Mouse (Mus musculus) midbrain, embryonic 11.5 days (tissue): ENCODE measurements around the gene Defb25. TPM values are rescaled to one million over a fixed set of nuclear protein-coding genes. Genes with fewer than 3 reads are reported as not detected.

Experiments used
- ATAC-seq: fragments of 200-750 bp; cut with Nextera tagmentation; 2 replicates; pipeline ENCODE4 v1.8.0; 2017; ENCODE audit warnings: moderate TSS enrichment, moderate library complexity; ENCODE audit not compliant: low FRiP score
- DNase-seq: peaks from one replicate; pipeline ENCODE4 v3.0.0; 2015; ENCODE audit warnings: low spot score; ENCODE audit errors: missing footprints
- H3K27ac ChIP-seq: fragments of 300-500 bp; sonication (generic); 2 replicates; pipeline ENCODE4 v1.5.1; 2014; ENCODE audit warnings: low read depth, low read length
- H3K27me3 ChIP-seq: fragments of 300-500 bp; sonication (generic); 2 replicates; pipeline ENCODE4 v1.6.1; 2014; ENCODE audit warnings: mild to moderate bottlenecking, low read length, moderate library complexity, mixed read lengths; ENCODE audit not compliant: control insufficient read depth, insufficient read depth
- H3K36me3 ChIP-seq: fragments of 300-500 bp; sonication (generic); 2 replicates; pipeline ENCODE4 v1.6.1; 2014; ENCODE audit warnings: mild to moderate bottlenecking, low read length, moderate library complexity, mixed read lengths; ENCODE audit not compliant: control insufficient read depth, insufficient read depth
- H3K4me1 ChIP-seq: fragments of 300-500 bp; sonication (generic); 2 replicates; pipeline ENCODE4 v1.6.1; 2014; ENCODE audit warnings: low read length; ENCODE audit not compliant: control insufficient read depth, insufficient read depth
- H3K4me2 ChIP-seq: fragments of 300-500 bp; sonication (generic); 2 replicates; pipeline ENCODE4 v1.6.1; 2014; ENCODE audit warnings: mild to moderate bottlenecking, moderate library complexity
- H3K4me3 ChIP-seq: fragments of 300-500 bp; sonication (generic); 2 replicates; pipeline ENCODE4 v1.5.1; 2014; ENCODE audit warnings: low read depth, low read length
- H3K9ac ChIP-seq: fragments of 300-500 bp; sonication (generic); 2 replicates; pipeline ENCODE4 v1.6.1; 2014; ENCODE audit warnings: low read length
- H3K9me3 ChIP-seq: fragments of 300-500 bp; sonication (generic); 2 replicates; pipeline ENCODE4 v1.6.1; 2016; ENCODE audit warnings: low read length; ENCODE audit not compliant: control insufficient read depth
- WGBS: fragments of 180-500 bp; shearing (Covaris S2); extraction: QIAGEN DNeasy Blood & Tissue Kit; methylation state at CpG from one replicate; pipeline ENCODE4 v1.1.7; 2014; 5-methylcytosine and 5-hydroxymethylcytosine counted together
- polyA plus RNA-seq: library from polyadenylated mRNA; unstranded; fragments of >200 nt; fragmentation: Nextera tagmentation; extraction: Ambion mirVana; gene quantifications from 2 replicates; pipeline ENCODE4 v1.2.1, GENCODE M21; 2014

Gene Defb25
- polyA plus RNA-seq, 1 experiment from 2014 or later, result not detected

GRCm38 (mm10) chr2:152599299-152599698, 23.6 kb downstream of the Defb25 start, which contains the start of gene Defb45:
Gene Defb45 (minus strand): TSS chr2:152599399.
- H3K4me3 ChIP-seq, result no peak within 1 kb of the TSS
- DNase-seq (peak; percentile 19), ATAC-seq (no peak)
- no peak within 1 kb of the TSS for H3K9ac ChIP-seq
- 72% methylated on average over 7 of the region's 7 CpGs for WGBS
- no peaks in the 10 kb centered on the region for H3K4me1 ChIP-seq
- H3K36me3 ChIP-seq, result no peaks in the 10 kb centered on the region
- H3K9me3 ChIP-seq, result no peaks in the 10 kb centered on the region
- no peak within 1 kb of the TSS for H3K4me2 ChIP-seq
- H3K27ac ChIP-seq, result no peak within 1 kb of the TSS
- H3K27me3 ChIP-seq, result no peaks in the 10 kb centered on the region

GRCm38 (mm10) chr2:152589021-152589420, 33.8 kb downstream of the Defb25 start:
- DNase-seq (peak; percentile 62), ATAC-seq (no peak)
- no peak overlapping the region for H3K27ac ChIP-seq
- 51% methylated on average over 6 of the region's 6 CpGs for WGBS
- H3K9me3 ChIP-seq, result no peaks in the 10 kb centered on the region
- no peak overlapping the region for H3K9ac ChIP-seq
- H3K36me3 ChIP-seq, result no peaks in the 10 kb centered on the region
- H3K4me3 ChIP-seq, result no peak overlapping the region
- H3K4me1 ChIP-seq, result no peaks in the 10 kb centered on the region
- H3K4me2 ChIP-seq, result no peak overlapping the region
- H3K27me3 ChIP-seq, result no peaks in the 10 kb centered on the region

GRCm38 (mm10) chr2:152588450-152588849, 34.4 kb downstream of the Defb25 start:
- H3K4me2 ChIP-seq, result no peak overlapping the region
- ATAC-seq (no peak), DNase-seq (peak; percentile 37)
- 66% methylated on average over 2 of the region's 2 CpGs for WGBS
- no peak overlapping the region for H3K4me3 ChIP-seq
- H3K9me3 ChIP-seq, result no peaks in the 10 kb centered on the region
- no peak overlapping the region for H3K9ac ChIP-seq
- no peak overlapping the region for H3K27ac ChIP-seq
- no peaks in the 10 kb centered on the region for H3K4me1 ChIP-seq
- no peaks in the 10 kb centered on the region for H3K27me3 ChIP-seq
- H3K36me3 ChIP-seq, result no peaks in the 10 kb centered on the region

- ATAC-seq (no peak), DNase-seq (peak; percentile 87)
- WGBS, result 71% methylated on average over 4 of the region's 4 CpGs
These were observed 35.8 kb downstream of the Defb25 start for GRCm38 (mm10) chr2:152586926-152587560.

GRCm38 (mm10) chr2:152580612-152581011, 42.2 kb downstream of the Defb25 start:
- WGBS, result 92% methylated on average over 11 of the region's 11 CpGs
- Histone ChIP-seq H3K36me3 (no peaks in the 10 kb centered on the region), H3K27me3 (no peaks in the 10 kb centered on the region), H3K27ac (no peak overlapping the region), H3K9ac (no peak overlapping the region), H3K4me3 (no peak overlapping the region), H3K4me2 (no peak overlapping the region), H3K4me1 (no peaks in the 10 kb centered on the region), H3K9me3 (no peaks in the 10 kb centered on the region)
- no peak for ATAC-seq
- no peak for DNase-seq

More at GRCm38 (mm10) chr2:152586926-152587560, 35.8 kb downstream of the Defb25 start:
- H3K36me3 ChIP-seq, result no peaks in the 10 kb centered on the region
- H3K27me3 ChIP-seq, result no peaks in the 10 kb centered on the region
- no peaks in the 10 kb centered on the region for H3K4me1 ChIP-seq
- no peak overlapping the region for H3K4me3 ChIP-seq
- H3K27ac ChIP-seq, result no peak overlapping the region
- H3K9ac ChIP-seq, result no peak overlapping the region
- H3K4me2 ChIP-seq, result no peak overlapping the region
- H3K9me3 ChIP-seq, result no peaks in the 10 kb centered on the region

GRCm38 (mm10) chr2:152580107-152580506, 42.7 kb downstream of the Defb25 start, which contains the start of gene Defb19:
Gene Defb19 (minus strand): TSS chr2:152580312.
- 76% methylated on average over 7 of the region's 7 CpGs for WGBS
- no peak for ATAC-seq
- H3K9me3 ChIP-seq, result no peaks in the 10 kb centered on the region

GRCm38 (mm10) chr2:152573484-152573883, 49.4 kb downstream of the Defb25 start:
- Histone ChIP-seq H3K9me3 (no peaks in the 10 kb centered on the region), H3K4me3 (no peak overlapping the region), H3K9ac (no peak overlapping the region), H3K36me3 (no peaks in the 10 kb centered on the region), H3K27me3 (no peaks in the 10 kb centered on the region), H3K4me1 (no peaks in the 10 kb centered on the region), H3K27ac (no peak overlapping the region), H3K4me2 (no peak overlapping the region)
- WGBS, result 94% methylated on average over 8 of the region's 8 CpGs
- DNase-seq, result no peak
- ATAC-seq, result no peak

More at GRCm38 (mm10) chr2:152580107-152580506, 42.7 kb downstream of the Defb25 start, which contains the start of gene Defb19:
- Histone ChIP-seq H3K4me3 (no peak within 1 kb of the TSS), H3K36me3 (no peaks in the 10 kb centered on the region), H3K9ac (no peak within 1 kb of the TSS), H3K27ac (no peak within 1 kb of the TSS), H3K27me3 (no peaks in the 10 kb centered on the region), H3K4me2 (no peak within 1 kb of the TSS), H3K4me1 (no peaks in the 10 kb centered on the region)
- no peak for DNase-seq

Other genes with a start within 250 kb of the Defb25 start
- 5.3 and 6.2 TPM in 2 replicates for gene Nrsn2, start 246.4 kb downstream of the Defb25 start, polyA plus RNA-seq
- 16.9 and 17.8 TPM in 2 replicates for gene Sox12, start 225.0 kb downstream of the Defb25 start, polyA plus RNA-seq
- gene Zcchc3, start 208.0 kb downstream of the Defb25 start, polyA plus RNA-seq, result 52.0 and 55.0 TPM in 2 replicates
- 0.40 and 0.93 TPM in 2 replicates for gene 6820408C15Rik, start 207.5 kb downstream of the Defb25 start, polyA plus RNA-seq
- gene Defb23, start 158.4 kb downstream of the Defb25 start, polyA plus RNA-seq, result not detected in 2 replicates
- not detected in 2 replicates for gene Defb20, start 146.0 kb downstream of the Defb25 start, polyA plus RNA-seq
- not detected in 2 replicates for gene Defb22, start 132.9 kb downstream of the Defb25 start, polyA plus RNA-seq
- gene Defb26, start 111.4 kb downstream of the Defb25 start, polyA plus RNA-seq, result not detected in 2 replicates
- gene Defb28, start 104.8 kb downstream of the Defb25 start, polyA plus RNA-seq, result not detected in 2 replicates
- not detected in 2 replicates for gene Defb29, start 83.0 kb downstream of the Defb25 start, polyA plus RNA-seq
- gene Gm17416, start 53.7 kb downstream of the Defb25 start, polyA plus RNA-seq, result not detected in 2 replicates
- not detected in 2 replicates for gene Defb21, start 50.3 kb downstream of the Defb25 start, polyA plus RNA-seq
- gene Defb19, start 42.7 kb downstream of the Defb25 start, polyA plus RNA-seq, result not detected in 2 replicates
- not detected in 2 replicates for gene Defb45, start 23.7 kb downstream of the Defb25 start, polyA plus RNA-seq
- gene Defb36, start 18.7 kb downstream of the Defb25 start, polyA plus RNA-seq, result not detected in 2 replicates
- gene Rem1, start 3.9 kb upstream of the Defb25 start, polyA plus RNA-seq, result 0.18 and 0.22 TPM in 2 replicates
- gene H13, start 46.4 kb upstream of the Defb25 start, polyA plus RNA-seq, result 117 and 119 TPM in 2 replicates
- gene Mcts2, start 64.0 kb upstream of the Defb25 start, polyA plus RNA-seq, result 43.4 and 48.6 TPM in 2 replicates
- 66.0 and 70.7 TPM in 2 replicates for gene Id1, start 113.2 kb upstream of the Defb25 start, polyA plus RNA-seq
- gene Cox4i2, start 131.1 kb upstream of the Defb25 start, polyA plus RNA-seq, result 2.8 and 3.7 TPM in 2 replicates
- 120 and 125 TPM in 2 replicates for gene Bcl2l1, start 208.7 kb upstream of the Defb25 start, polyA plus RNA-seq
- 166 and 187 TPM in 2 replicates for gene Tpx2, start 224.9 kb upstream of the Defb25 start, polyA plus RNA-seq